ENCODE assay signal across 14 mouse cellular contexts in genomic region chr5:58044216-58044615, GRCm38 (mm10).
DNase-seq lines count a peak whose midpoint lies in the region; ATAC-seq and TF ChIP-seq lines count a peak whose summit lies in the region.
"Had no signal": no experiment of that assay in that cellular context is flagged by ENCODE, and none has a peak within 500 bp of the region (broad histone marks: within the 10 kb centered on the region; RNA-seq: fewer than 3 reads in every experiment).

No protein-coding gene starts in this region.

- H3K4me3 ChIP-seq in kidney, embryonic 16.5 days (ENCODE audit: low read length), result no peak overlapping the region
- no peak overlapping the region for H3K4me3 ChIP-seq in hindbrain, embryonic 16.5 days (ENCODE audit: low read length)
- no peak overlapping the region for H3K4me3 ChIP-seq in midbrain, postnatal 0 days (ENCODE audit: low read depth, low read length)
- H3K4me3 ChIP-seq: hindbrain, embryonic 15.5 days had no signal

- H3K4me2 ChIP-seq in kidney, embryonic 16.5 days (replicated peaks; ENCODE audit: low read depth, low read length), result no peak overlapping the region
- H3K4me2 ChIP-seq in hindbrain, embryonic 16.5 days (ENCODE audit: low read length), result peak overlapping the region; percentile 17; the same call in 1 of the 2 replicates
- no peak overlapping the region for H3K4me2 ChIP-seq in midbrain, postnatal 0 days (ENCODE audit: low read depth, low read length, poor library complexity, severe bottlenecking)
- H3K4me2 ChIP-seq: hindbrain, embryonic 15.5 days; liver, embryonic 11.5 days had no signal

- no peaks in the 10 kb centered on the region for H3K27me3 ChIP-seq in kidney, embryonic 16.5 days (ENCODE audit: insufficient read depth, low read length)
- no peaks in the 10 kb centered on the region for H3K27me3 ChIP-seq in hindbrain, embryonic 16.5 days (replicated peaks; ENCODE audit: control insufficient read depth, insufficient read depth, low read length)
- no peaks in the 10 kb centered on the region for H3K27me3 ChIP-seq in midbrain, postnatal 0 days (ENCODE audit: insufficient read depth, low read length)
- H3K27me3 ChIP-seq: CH12.LX; hindbrain, embryonic 15.5 days had no signal

- no peak overlapping the region for H3K9ac ChIP-seq in kidney, embryonic 16.5 days (replicated peaks; ENCODE audit: low read length)
- no peak overlapping the region for H3K9ac ChIP-seq in hindbrain, embryonic 16.5 days (ENCODE audit: low read depth, low read length)
- H3K9ac ChIP-seq in midbrain, postnatal 0 days (replicated peaks; ENCODE audit: low read length, poor library complexity, severe bottlenecking), result no peak overlapping the region
- H3K9ac ChIP-seq: hindbrain, embryonic 15.5 days had no signal

- TF ChIP-seq CTCF in midbrain, postnatal 0 days (IDR thresholded peaks at IDR 0.05), result no peak

- no peaks in the 10 kb centered on the region for H3K36me3 ChIP-seq in kidney, embryonic 16.5 days (ENCODE audit: insufficient read depth, low read length)
- no peaks in the 10 kb centered on the region for H3K36me3 ChIP-seq in hindbrain, embryonic 16.5 days (ENCODE audit: control insufficient read depth, insufficient read depth, low read length)
- H3K36me3 ChIP-seq in midbrain, postnatal 0 days (ENCODE audit: insufficient read depth, low read length), result no peaks in the 10 kb centered on the region
- H3K36me3 ChIP-seq: hindbrain, embryonic 15.5 days had no signal

- WGBS in kidney, embryonic 16.5 days, result 59% methylated on average over 4 of the region's 4 CpGs
- 29% methylated on average over 4 of the region's 4 CpGs for WGBS in hindbrain, embryonic 16.5 days
- 29% methylated on average over 4 of the region's 4 CpGs for WGBS in midbrain, postnatal 0 days

- peak; percentile 1 for DNase-seq in heart, adult 8-10 months (ENCODE audit: low spot score)
- no peak for DNase-seq in heart, postnatal 4 days
- peak; percentile 1 for DNase-seq in kidney, adult 9 months
- peak; percentile 30 for DNase-seq in midbrain, postnatal 0 days (ENCODE audit: low spot score)
- DNase-seq in thymus, postnatal 0 days (ENCODE audit: low spot score), result no peak
- DNase-seq: cerebellum, adult 8-10 months; gastrocnemius, postnatal 25 days; kidney, adult 8-10 months; right cerebral cortex, postnatal 25 days had no signal

- H3K27ac ChIP-seq in kidney, embryonic 16.5 days (ENCODE audit: low read length), result no peak overlapping the region
- H3K27ac ChIP-seq in hindbrain, embryonic 16.5 days (ENCODE audit: low read depth, low read length), result no peak overlapping the region
- no peak overlapping the region for H3K27ac ChIP-seq in midbrain, postnatal 0 days (ENCODE audit: low read depth, low read length)
- H3K27ac ChIP-seq: hindbrain, embryonic 15.5 days had no signal

- ATAC-seq in kidney, embryonic 16.5 days (ENCODE audit: low FRiP score, low TSS enrichment), result no peak
- no peak for ATAC-seq in hindbrain, embryonic 16.5 days
- ATAC-seq in midbrain, postnatal 0 days (ENCODE audit: low FRiP score), result no peak

- H3K9me3 ChIP-seq in kidney, embryonic 16.5 days (ENCODE audit: low read length), result no peaks in the 10 kb centered on the region
- no peaks in the 10 kb centered on the region for H3K9me3 ChIP-seq in hindbrain, embryonic 16.5 days (ENCODE audit: control insufficient read depth, low read length)
- H3K9me3 ChIP-seq in midbrain, postnatal 0 days (ENCODE audit: low read length), result no peaks in the 10 kb centered on the region
- H3K9me3 ChIP-seq: hindbrain, embryonic 15.5 days had no signal

- no peaks in the 10 kb centered on the region for H3K4me1 ChIP-seq in kidney, embryonic 16.5 days (ENCODE audit: insufficient read depth, low read length)
- no peaks in the 10 kb centered on the region for H3K4me1 ChIP-seq in hindbrain, embryonic 16.5 days (ENCODE audit: control insufficient read depth, insufficient read depth, low read depth, low read length)
- H3K4me1 ChIP-seq in midbrain, postnatal 0 days (ENCODE audit: insufficient read depth, low read length), result no peaks in the 10 kb centered on the region

Comparison
In these comparisons a context has a peak if more than half of its experiments do, and no peak if none do; other contexts are left out.
1. DNase-seq: peak in heart, adult 8-10 months (single experiment), kidney, adult 9 months (single experiment) and midbrain, postnatal 0 days (single experiment); none in heart, postnatal 4 days (single experiment) and thymus, postnatal 0 days (single experiment).